Mouse (Mus musculus): ENCODE data around the gene Cabin1. TPM values are rescaled to one million over a fixed set of nuclear protein-coding genes. Genes with fewer than 3 reads are reported as not detected.

Gene Cabin1
- polyA plus RNA-seq, 1 experiment from 2014 or later, result 15.4 TPM

- no peak overlapping the region for H3K27ac ChIP-seq
These were observed 116.8 kb downstream of the Cabin1 start for GRCm38 (mm10) chr10:75647362-75647761.

GRCm38 (mm10) chr10:75646406-75646805 is 117.7 kb downstream of the Cabin1 start:
- WGBS (ENCODE audit: insufficient replicate concordance), result 78% methylated on average over 6 of the region's 6 CpGs

More at GRCm38 (mm10) chr10:75647362-75647761, 116.8 kb downstream of the Cabin1 start:
- ATAC-seq (ENCODE audit: low read depth), result no peak
- Histone ChIP-seq H3K4me1 (replicated peaks) (peaks cover 21% of the 10 kb centered on the region), H3K4me3 (replicated peaks) (no peak overlapping the region), H3K4me2 (no peak overlapping the region), H3K9me3 (replicated peaks) (no peaks in the 10 kb centered on the region), H3K36me3 (peaks cover 61% of the 10 kb centered on the region), H3K27me3 (no peaks in the 10 kb centered on the region), H3K9ac (no peak overlapping the region)
- DNase-seq, result no peak
- 84% methylated on average over 3 of the region's 3 CpGs for WGBS (ENCODE audit: insufficient replicate concordance)

GRCm38 (mm10) chr10:75645616-75646015 is 118.5 kb downstream of the Cabin1 start:
- Histone ChIP-seq H3K9ac (no peak overlapping the region), H3K36me3 (peaks cover 44% of the 10 kb centered on the region), H3K4me1 (replicated peaks) (peaks cover 26% of the 10 kb centered on the region), H3K4me2 (no peak overlapping the region), H3K27ac (no peak overlapping the region; the same call in 1 of the 2 replicates), H3K9me3 (replicated peaks) (no peaks in the 10 kb centered on the region), H3K4me3 (replicated peaks) (no peak overlapping the region), H3K27me3 (no peaks in the 10 kb centered on the region)
- no peak for DNase-seq
- 89% methylated on average over 8 of the region's 8 CpGs for WGBS (ENCODE audit: insufficient replicate concordance)
- no peak for ATAC-seq (ENCODE audit: low read depth)

More at GRCm38 (mm10) chr10:75646406-75646805, 117.7 kb downstream of the Cabin1 start:
- no peak overlapping the region for H3K4me3 ChIP-seq (replicated peaks)
- ATAC-seq (ENCODE audit: low read depth), result no peak
- no peak for DNase-seq
- H3K4me2 ChIP-seq, result no peak overlapping the region
- peaks cover 26% of the 10 kb centered on the region for H3K4me1 ChIP-seq (replicated peaks)
- peaks cover 52% of the 10 kb centered on the region for H3K36me3 ChIP-seq
- H3K27ac ChIP-seq, result no peak overlapping the region
- H3K9ac ChIP-seq, result no peak overlapping the region
- no peaks in the 10 kb centered on the region for H3K27me3 ChIP-seq
- no peaks in the 10 kb centered on the region for H3K9me3 ChIP-seq (replicated peaks)

GRCm38 (mm10) chr10:75643741-75644343 is 120.3 kb downstream of the Cabin1 start, which contains the start of gene Susd2:
Gene Susd2 (minus strand): TSS chr10:75644008.
- peak within 1 kb of the TSS; percentile 7; the same call in 1 of the 2 replicates for H3K27ac ChIP-seq
- H3K27me3 ChIP-seq, result no peaks in the 10 kb centered on the region
- DNase-seq, result peak; percentile 64
- H3K4me2 ChIP-seq, result peak within 1 kb of the TSS; percentile 6; the same call in 1 of the 2 replicates
- no peaks in the 10 kb centered on the region for H3K9me3 ChIP-seq (replicated peaks)
- H3K4me3 ChIP-seq (replicated peaks), result no peak within 1 kb of the TSS
- peaks cover 26% of the 10 kb centered on the region for H3K4me1 ChIP-seq (replicated peaks)
- ATAC-seq (ENCODE audit: low read depth), result peak; percentile 81
- WGBS (ENCODE audit: insufficient replicate concordance), result 15% methylated on average over 11 of the region's 11 CpGs
- peak within 1 kb of the TSS; percentile 0; the same call in 1 of the 2 replicates for H3K9ac ChIP-seq
- H3K36me3 ChIP-seq, result peaks cover 26% of the 10 kb centered on the region

GRCm38 (mm10) chr10:75642891-75643290 is 121.2 kb downstream of the Cabin1 start:
- Histone ChIP-seq H3K9ac (peak overlapping the region; percentile 0; the same call in 1 of the 2 replicates), H3K4me2 (no peak overlapping the region), H3K4me1 (replicated peaks) (peaks cover 26% of the 10 kb centered on the region), H3K36me3 (peaks cover 17% of the 10 kb centered on the region), H3K27ac (no peak overlapping the region), H3K4me3 (replicated peaks) (no peak overlapping the region), H3K27me3 (0 out of 2 replicates have a peak, but pooled peaks cover under 1% of the 10 kb centered on the region), H3K9me3 (replicated peaks) (no peaks in the 10 kb centered on the region)
- no peak for ATAC-seq (ENCODE audit: low read depth)
- DNase-seq, result no peak
- 78% methylated on average over 2 of the region's 2 CpGs for WGBS (ENCODE audit: insufficient replicate concordance)

GRCm38 (mm10) chr10:75642436-75642835 is 121.7 kb downstream of the Cabin1 start:
- 72% methylated on average over 9 of the region's 9 CpGs for WGBS (ENCODE audit: insufficient replicate concordance)
- Histone ChIP-seq H3K27me3 (0 out of 2 replicates have a peak, but pooled peaks cover 2% of the 10 kb centered on the region), H3K4me2 (no peak overlapping the region), H3K9ac (no peak overlapping the region), H3K4me3 (replicated peaks) (no peak overlapping the region), H3K4me1 (replicated peaks) (peaks cover 26% of the 10 kb centered on the region), H3K36me3 (peaks cover 12% of the 10 kb centered on the region), H3K27ac (no peak overlapping the region), H3K9me3 (replicated peaks) (no peaks in the 10 kb centered on the region)
- DNase-seq (no peak), ATAC-seq (ENCODE audit: low read depth) (no peak)

- DNase-seq, result no peak
- H3K27me3 ChIP-seq, result 0 out of 2 replicates have a peak, but pooled peaks cover 2% of the 10 kb centered on the region
- H3K4me2 ChIP-seq, result no peak overlapping the region
- WGBS (ENCODE audit: insufficient replicate concordance), result 72% methylated on average over 7 of the region's 7 CpGs
- no peak overlapping the region for H3K9ac ChIP-seq
- no peaks in the 10 kb centered on the region for H3K9me3 ChIP-seq (replicated peaks)
- H3K27ac ChIP-seq, result no peak overlapping the region
- peaks cover 12% of the 10 kb centered on the region for H3K36me3 ChIP-seq
- no peak overlapping the region for H3K4me3 ChIP-seq (replicated peaks)
- peaks cover 26% of the 10 kb centered on the region for H3K4me1 ChIP-seq (replicated peaks)
- ATAC-seq (ENCODE audit: low read depth), result no peak
These were observed 122.4 kb downstream of the Cabin1 start for GRCm38 (mm10) chr10:75641721-75642222.

- Histone ChIP-seq H3K27me3 (0 out of 2 replicates have a peak, but pooled peaks cover 2% of the 10 kb centered on the region), H3K27ac (no peak overlapping the region), H3K9me3 (replicated peaks) (no peaks in the 10 kb centered on the region), H3K4me3 (replicated peaks) (no peak overlapping the region), H3K4me2 (no peak overlapping the region), H3K9ac (no peak overlapping the region), H3K4me1 (replicated peaks) (peaks cover 15% of the 10 kb centered on the region), H3K36me3 (no peaks in the 10 kb centered on the region)
- DNase-seq, result no peak
- no peak for ATAC-seq (ENCODE audit: low read depth)
- 74% methylated on average over 11 of the region's 11 CpGs for WGBS (ENCODE audit: insufficient replicate concordance)
These were observed 126.4 kb downstream of the Cabin1 start for GRCm38 (mm10) chr10:75637711-75638110.

- no peak overlapping the region for H3K27ac ChIP-seq
- H3K4me1 ChIP-seq (replicated peaks), result peaks cover 7% of the 10 kb centered on the region
- H3K9me3 ChIP-seq (replicated peaks), result no peaks in the 10 kb centered on the region
- no peak overlapping the region for H3K9ac ChIP-seq
- WGBS (ENCODE audit: insufficient replicate concordance), result 80% methylated on average over 12 of the region's 12 CpGs
- H3K4me2 ChIP-seq, result no peak overlapping the region
- H3K36me3 ChIP-seq, result no peaks in the 10 kb centered on the region
- no peak overlapping the region for H3K4me3 ChIP-seq (replicated peaks)
- DNase-seq (no peak), ATAC-seq (ENCODE audit: low read depth) (no peak)
- H3K27me3 ChIP-seq, result peaks cover 5% of the 10 kb centered on the region; the same call in 1 of the 2 replicates
These were observed 127.9 kb downstream of the Cabin1 start for GRCm38 (mm10) chr10:75636084-75636786.

GRCm38 (mm10) chr10:75635693-75636055 is 128.5 kb downstream of the Cabin1 start:
- WGBS (ENCODE audit: insufficient replicate concordance), result 3% methylated on average over 9 of the region's 9 CpGs
- DNase-seq, result peak; percentile 72
- peak; percentile 32; the same call in 1 of the 2 replicates for ATAC-seq (ENCODE audit: low read depth)
- Histone ChIP-seq H3K9me3 (replicated peaks) (no peaks in the 10 kb centered on the region), H3K4me3 (replicated peaks) (no peak overlapping the region), H3K27me3 (peaks cover 5% of the 10 kb centered on the region; the same call in 1 of the 2 replicates), H3K4me1 (replicated peaks) (peaks cover 7% of the 10 kb centered on the region), H3K36me3 (no peaks in the 10 kb centered on the region), H3K9ac (no peak overlapping the region), H3K27ac (no peak overlapping the region), H3K4me2 (no peak overlapping the region)

GRCm38 (mm10) chr10:75635019-75635692 is 129.0 kb downstream of the Cabin1 start:
- WGBS (ENCODE audit: insufficient replicate concordance), result 55% methylated on average over 14 of the region's 14 CpGs
- ATAC-seq (ENCODE audit: low read depth), result no peak; the same call in 1 of the 2 replicates

More at GRCm38 (mm10) chr10:75635019-75635692, 129.0 kb downstream of the Cabin1 start:
- Histone ChIP-seq H3K4me3 (replicated peaks) (no peak overlapping the region), H3K9ac (no peak overlapping the region), H3K4me1 (replicated peaks) (peaks cover 7% of the 10 kb centered on the region), H3K36me3 (no peaks in the 10 kb centered on the region), H3K4me2 (no peak overlapping the region), H3K27ac (no peak overlapping the region), H3K9me3 (replicated peaks) (no peaks in the 10 kb centered on the region), H3K27me3 (peaks cover 5% of the 10 kb centered on the region; the same call in 1 of the 2 replicates)
- DNase-seq, result no peak
